Comparison of ENCODE assay signal across 9 mouse cellular contexts in genomic region chr11:53308251-53308864, GRCm38 (mm10). TPM values are rescaled to one million over a fixed set of nuclear protein-coding genes. Genes with fewer than 3 reads are reported as not detected.
A peak's percentile ranks its signal among the peaks of the same experiment; 100 is the strongest.
DNase-seq lines count a peak whose midpoint lies in the region; ATAC-seq and TF ChIP-seq lines count a peak whose summit lies in the region.
"Had no signal": no experiment of that assay in that cellular context is flagged by ENCODE, and none has a peak within 500 bp of the region (broad histone marks: within the 10 kb centered on the region; RNA-seq: fewer than 3 reads in every experiment).

No protein-coding gene starts in this region.

- H3K9ac ChIP-seq in heart, postnatal 0 days (replicated peaks; ENCODE audit: low read depth, low read length) = no peak overlapping the region
- no peak overlapping the region for H3K9ac ChIP-seq in liver, embryonic 14.5 days (replicated peaks)
- H3K9ac ChIP-seq in stomach, postnatal 0 days (ENCODE audit: low read length) = no peak overlapping the region
- H3K9ac ChIP-seq: neural tube, embryonic 13.5 days had no signal

- 0 out of 2 replicates have a peak overlapping the region, but pooled peaks have one; percentile 36 for H3K27ac ChIP-seq in cortical plate, adult 2 months (ENCODE audit: insufficient read depth, low read length)
- H3K27ac ChIP-seq in heart, postnatal 0 days (ENCODE audit: low read depth) = peak overlapping the region; percentile 98
- H3K27ac ChIP-seq in liver, embryonic 14.5 days = no peak overlapping the region
- H3K27ac ChIP-seq in stomach, postnatal 0 days (replicated peaks) = peak overlapping the region; percentile 92
- H3K27ac ChIP-seq: neural tube, embryonic 13.5 days had no signal

- H3K9me3 ChIP-seq in heart, postnatal 0 days (replicated peaks; ENCODE audit: control insufficient read depth, low read length) = no peaks in the 10 kb centered on the region
- H3K9me3 ChIP-seq in liver, embryonic 14.5 days (ENCODE audit: control insufficient read depth, low read length) = no peaks in the 10 kb centered on the region
- no peaks in the 10 kb centered on the region for H3K9me3 ChIP-seq in stomach, postnatal 0 days (ENCODE audit: control insufficient read depth, low read length)
- H3K9me3 ChIP-seq: neural tube, embryonic 13.5 days had no signal

- H3K36me3 ChIP-seq in heart, postnatal 0 days (replicated peaks; ENCODE audit: control insufficient read depth, insufficient read depth, low read length) = no peaks in the 10 kb centered on the region
- no peaks in the 10 kb centered on the region for H3K36me3 ChIP-seq in liver, embryonic 14.5 days (replicated peaks; ENCODE audit: control insufficient read depth, insufficient read depth, low read depth)
- no peaks in the 10 kb centered on the region for H3K36me3 ChIP-seq in stomach, postnatal 0 days (ENCODE audit: control insufficient read depth, insufficient read depth, low read length)
- H3K36me3 ChIP-seq: neural tube, embryonic 13.5 days had no signal

- no peaks in the 10 kb centered on the region; the same call in 1 of the 2 replicates for H3K4me1 ChIP-seq in cortical plate, adult 2 months (ENCODE audit: control insufficient read depth, insufficient read depth, low read length)
- H3K4me1 ChIP-seq in heart, postnatal 0 days (ENCODE audit: control insufficient read depth, insufficient read depth) = peaks cover 25% of the 10 kb centered on the region
- peaks cover 0 to 8% of the 10 kb centered on the region in 2 experiments; a peak in 1 of 4 replicates for H3K4me1 ChIP-seq in liver, embryonic 14.5 days (replicated peaks; ENCODE audit: control insufficient read depth in 2 of 2, insufficient read depth in 2 of 2, low read length in 1 of 2)
- peaks cover 12% of the 10 kb centered on the region for H3K4me1 ChIP-seq in stomach, postnatal 0 days (replicated peaks; ENCODE audit: control insufficient read depth, insufficient read depth)
- H3K4me1 ChIP-seq: neural tube, embryonic 13.5 days had no signal

- TF ChIP-seq CTCF in cortical plate, adult 2 months (IDR thresholded peaks at IDR 0.05; ENCODE audit: extremely low read depth, insufficient read depth, low read length) = no peak
- no peak for TF ChIP-seq CTCF in heart, postnatal 0 days (IDR thresholded peaks at IDR 0.05; ENCODE audit: low read depth)
- no peak for TF ChIP-seq CTCF in liver, embryonic 14.5 days (IDR thresholded peaks at IDR 0.05; ENCODE audit: low read depth)
- no peak for TF ChIP-seq CTCF in stomach, postnatal 0 days (IDR thresholded peaks at IDR 0.05; ENCODE audit: low read depth)

- H3K4me3 ChIP-seq in cortical plate, adult 2 months (ENCODE audit: insufficient read depth, low read length) = no peak overlapping the region
- no peak overlapping the region for H3K4me3 ChIP-seq in heart, postnatal 0 days (ENCODE audit: low read depth, low read length)
- no peak overlapping the region for H3K4me3 ChIP-seq in liver, embryonic 14.5 days (ENCODE audit: insufficient read depth in 1 of 2, low read depth in 2 of 2, low read length in 2 of 2)
- no peak overlapping the region for H3K4me3 ChIP-seq in stomach, postnatal 0 days (ENCODE audit: low read depth, low read length)
- H3K4me3 ChIP-seq: neural tube, embryonic 13.5 days had no signal

- H3K27me3 ChIP-seq in heart, postnatal 0 days (ENCODE audit: control insufficient read depth, insufficient read depth, low read length) = no peaks in the 10 kb centered on the region
- H3K27me3 ChIP-seq in liver, embryonic 14.5 days (ENCODE audit: control insufficient read depth, insufficient read depth, low read length) = no peaks in the 10 kb centered on the region
- H3K27me3 ChIP-seq in stomach, postnatal 0 days (ENCODE audit: control insufficient read depth, insufficient read depth, low read length) = no peaks in the 10 kb centered on the region
- H3K27me3 ChIP-seq: neural tube, embryonic 13.5 days had no signal

- TF ChIP-seq POLR2A in cortical plate, adult 2 months (IDR thresholded peaks at IDR 0.05; ENCODE audit: extremely low read depth, insufficient read depth, low read length) = no peak

- DNase-seq in heart, postnatal 0 days (ENCODE audit: low spot score) = peak; percentile 76
- no peak for DNase-seq in liver, embryonic 14.5 days (ENCODE audit: low read depth in 3 of 3, low spot score in 3 of 3)
- peak; percentile 34 for DNase-seq in stomach, postnatal 0 days (ENCODE audit: low spot score)
- no peak for DNase-seq in frontal cortex, adult 2 months (ENCODE audit: extremely low spot score in 1 of 2, low spot score in 1 of 2)
- no peak for DNase-seq in cerebellum, adult 11-12 months
- DNase-seq in right cerebral cortex, adult 18-20 months = no peak

- peak; percentile 41; the same call in 1 of the 2 replicates for TF ChIP-seq EP300 in heart, postnatal 0 days (IDR thresholded peaks at IDR 0.05; ENCODE audit: low read depth)
- TF ChIP-seq EP300 in liver, embryonic 14.5 days (IDR thresholded peaks at IDR 0.05; ENCODE audit: low read depth) = 0 out of 2 replicates have a peak, but pooled peaks have one; percentile 16
- no peak for TF ChIP-seq EP300 in stomach, postnatal 0 days (optimal IDR thresholded peaks at IDR 0.05)

- H3K4me2 ChIP-seq in heart, postnatal 0 days (ENCODE audit: low read depth, low read length) = no peak overlapping the region
- H3K4me2 ChIP-seq in liver, embryonic 14.5 days (ENCODE audit: low read depth) = no peak overlapping the region
- no peak overlapping the region for H3K4me2 ChIP-seq in stomach, postnatal 0 days (replicated peaks; ENCODE audit: low read depth)
- H3K4me2 ChIP-seq: neural tube, embryonic 13.5 days had no signal

- peak; percentile 61 for ATAC-seq in CD4-positive, CD25-positive, alpha-beta regulatory T cell, adult 4 months
- ATAC-seq in heart, postnatal 0 days (ENCODE audit: insufficient read depth, low read depth) = peak; percentile 66
- ATAC-seq in liver, embryonic 14.5 days (ENCODE audit: insufficient read depth) = no peak
- peak; percentile 80 for ATAC-seq in stomach, postnatal 0 days (ENCODE audit: low FRiP score, low TSS enrichment)

RNA-seq across cellular contexts. Expression of gene Hspa4, which starts 8.1 kb away (rescaled TPM):
- 10 to 100 TPM; 21.1 to 37.6 TPM for polyA plus RNA-seq in CD4-positive, CD25-positive, alpha-beta regulatory T cell, adult 4 months (2017; shearing (Covaris generic))
- polyA plus RNA-seq in cortical plate, adult 2 months (2012; rRNA removed) = 75.5 and 80.3 TPM in 2 replicates
- total RNA-seq in heart, postnatal 0 days (2014; rRNA removed; ENCODE audit: low replicate concordance) = 54.0 and 64.3 TPM in 2 replicates
- polyA plus RNA-seq in heart, postnatal 0 days (2015; fragmentation: Nextera tagmentation; extraction: Ambion mirVana) = 59.0 and 75.6 TPM in 2 replicates
- 14.4 and 26.6 TPM in 2 replicates for polyA plus RNA-seq in liver, embryonic 14.5 days (2012; rRNA removed)
- polyA plus RNA-seq in liver, embryonic 14.5 days (2014; fragmentation: Nextera tagmentation; extraction: Ambion mirVana) = 47.0 and 50.3 TPM in 2 replicates
- 53.6 and 59.9 TPM in 2 replicates for polyA plus RNA-seq in stomach, postnatal 0 days (2015; fragmentation: Nextera tagmentation; extraction: Ambion mirVana)
- polyA plus RNA-seq in frontal cortex, adult 2 months (2012; rRNA removed) = 82.5 and 92.5 TPM in 2 replicates

RNA-seq across cellular contexts. Expression of gene Zcchc10, which starts 16.1 kb away (rescaled TPM):
- 10 to 100 TPM; 24.3 to 28.4 TPM for polyA plus RNA-seq in CD4-positive, CD25-positive, alpha-beta regulatory T cell, adult 4 months (2017; shearing (Covaris generic))
- polyA plus RNA-seq in cortical plate, adult 2 months (2012; rRNA removed) = 11.0 and 11.2 TPM in 2 replicates
- 1.2 TPM in 1 of 2 replicates, not detected in the other for total RNA-seq in heart, postnatal 0 days (2014; rRNA removed; ENCODE audit: low replicate concordance)
- polyA plus RNA-seq in heart, postnatal 0 days (2015; fragmentation: Nextera tagmentation; extraction: Ambion mirVana) = 15.3 and 15.4 TPM in 2 replicates
- polyA plus RNA-seq in liver, embryonic 14.5 days (2012; rRNA removed) = 5.7 and 7.6 TPM in 2 replicates
- 10.7 and 12.3 TPM in 2 replicates for polyA plus RNA-seq in liver, embryonic 14.5 days (2014; fragmentation: Nextera tagmentation; extraction: Ambion mirVana)
- polyA plus RNA-seq in stomach, postnatal 0 days (2015; fragmentation: Nextera tagmentation; extraction: Ambion mirVana) = 11.6 and 12.4 TPM in 2 replicates
- polyA plus RNA-seq in frontal cortex, adult 2 months (2012; rRNA removed) = 10.9 and 11.0 TPM in 2 replicates

RNA-seq across cellular contexts. Expression of gene Aff4, which starts 42.3 kb away (rescaled TPM):
- polyA plus RNA-seq in CD4-positive, CD25-positive, alpha-beta regulatory T cell, adult 4 months (2017; shearing (Covaris generic)) = 10 to 100 TPM; 17.4 to 18.3 TPM
- 38.5 and 38.6 TPM in 2 replicates for polyA plus RNA-seq in cortical plate, adult 2 months (2012; rRNA removed)
- 59.6 and 70.1 TPM in 2 replicates for total RNA-seq in heart, postnatal 0 days (2014; rRNA removed; ENCODE audit: low replicate concordance)
- 27.6 and 36.0 TPM in 2 replicates for polyA plus RNA-seq in heart, postnatal 0 days (2015; fragmentation: Nextera tagmentation; extraction: Ambion mirVana)
- 3.1 and 4.0 TPM in 2 replicates for polyA plus RNA-seq in liver, embryonic 14.5 days (2012; rRNA removed)
- 7.2 and 8.7 TPM in 2 replicates for polyA plus RNA-seq in liver, embryonic 14.5 days (2014; fragmentation: Nextera tagmentation; extraction: Ambion mirVana)
- polyA plus RNA-seq in stomach, postnatal 0 days (2015; fragmentation: Nextera tagmentation; extraction: Ambion mirVana) = 18.5 and 28.5 TPM in 2 replicates
- 42.9 and 48.5 TPM in 2 replicates for polyA plus RNA-seq in frontal cortex, adult 2 months (2012; rRNA removed)

Comparison
In these comparisons a context has a peak if more than half of its experiments do, and no peak if none do; other contexts are left out.
1. DNase-seq: peak in heart, postnatal 0 days (single experiment) and stomach, postnatal 0 days (single experiment); none in liver, embryonic 14.5 days (0 of 3), frontal cortex, adult 2 months (0 of 2), cerebellum, adult 11-12 months (single experiment) and right cerebral cortex, adult 18-20 months (single experiment).